Mouse (Mus musculus): ENCODE results near the gene Fat1.
A peak's percentile ranks its signal among the peaks of the same experiment; 100 is the strongest.

- TF ChIP-seq GABPA (IDR thresholded peaks at IDR 0.05; ENCODE audit: low read depth, low read length) (no peak), ZNF384 (IDR thresholded peaks at IDR 0.05; ENCODE audit: low read depth, low read length) (no peak), POLR2A (IDR thresholded peaks at IDR 0.05; ENCODE audit: control insufficient read depth in 1 of 2, insufficient read depth in 1 of 2, low read depth in 1 of 2, low read length in 2 of 2, poor library complexity in 1 of 2) (no peak), E2F4 (IDR thresholded peaks at IDR 0.05; ENCODE audit: borderline replicate concordance, low read depth, low read length) (no peak), CTCF (IDR thresholded peaks at IDR 0.05 in 2 of 3, conservative IDR thresholded peaks at IDR 0.05 in 1 of 3; ENCODE audit: control insufficient read depth in 1 of 3, insufficient read depth in 1 of 3, low read depth in 2 of 3, low read length in 3 of 3, poor library complexity in 1 of 3, severe bottlenecking in 1 of 3) (peak in 2 of 3 experiments; percentile 40 to 55; a peak in 5 of 6 replicates), MAX (IDR thresholded peaks at IDR 0.05; ENCODE audit: low read length) (no peak), ETS1 (IDR thresholded peaks at IDR 0.05; ENCODE audit: low read depth, low read length) (no peak), SMC3 (IDR thresholded peaks at IDR 0.05; ENCODE audit: low read depth, low read length) (peak; percentile 39), TAL1 (IDR thresholded peaks at IDR 0.05; ENCODE audit: low read length) (no peak), EP300 (IDR thresholded peaks at IDR 0.05; ENCODE audit: low read depth in 1 of 2, low read length in 2 of 2) (no peak), MAZ (IDR thresholded peaks at IDR 0.05; ENCODE audit: low read depth, low read length) (no peak), NELFE (IDR thresholded peaks at IDR 0.05; ENCODE audit: low read depth, low read length) (no peak), MXI1 (IDR thresholded peaks at IDR 0.05; ENCODE audit: low read depth, low read length) (no peak), KAT2A (conservative IDR thresholded peaks at IDR 0.05; ENCODE audit: low read depth, low read length) (no peak)
These were observed 121.6 kb downstream of the Fat1 start for GRCm38 (mm10) chr8:45056810-45057209.
